Mouse (Mus musculus) kidney, postnatal 0 days (tissue): ENCODE data around the gene Jdp2. TPM values are rescaled to one million over a fixed set of nuclear protein-coding genes. Genes with fewer than 3 reads are reported as not detected.

Experiments used
- ATAC-seq: fragments of 200-750 bp; cut with Nextera tagmentation; replicated peaks from 2 replicates; pipeline ENCODE4 v1.8.0; 2017; ENCODE audit warnings: low read depth, moderate number of reproducible peaks, moderate TSS enrichment, moderate library complexity; ENCODE audit not compliant: low FRiP score
- DNase-seq: peaks from one replicate; pipeline ENCODE4 v3.0.0-alpha.2; 2016; ENCODE audit warnings: low spot score
- H3K27ac ChIP-seq: fragments of 300-500 bp; sonication (generic); 2 replicates; pipeline ENCODE4 v1.5.1; 2014; ENCODE audit warnings: mild to moderate bottlenecking
- H3K27me3 ChIP-seq: fragments of 300-500 bp; sonication (generic); 2 replicates; pipeline ENCODE4 v1.6.1; 2014; ENCODE audit warnings: low read length, mixed read lengths; ENCODE audit not compliant: insufficient read depth
- H3K36me3 ChIP-seq: fragments of 300-500 bp; sonication (generic); 2 replicates; pipeline ENCODE4 v1.6.1; 2014; ENCODE audit warnings: low read length, mixed read lengths; ENCODE audit not compliant: insufficient read depth
- H3K4me1 ChIP-seq: fragments of 300-500 bp; sonication (generic); replicated peaks from 2 replicates; pipeline ENCODE4 v1.6.1; 2014; ENCODE audit warnings: antibody characterized with exemption, low read length, mixed read lengths; ENCODE audit not compliant: insufficient read depth
- H3K4me2 ChIP-seq: fragments of 300-500 bp; sonication (generic); 2 replicates; pipeline ENCODE4 v1.6.1; 2014; ENCODE audit warnings: mild to moderate bottlenecking, low read length, moderate library complexity, mixed read lengths
- H3K4me3 ChIP-seq: fragments of 300-500 bp; sonication (generic); replicated peaks from 2 replicates; pipeline ENCODE4 v1.5.1; 2014; ENCODE audit warnings: low read depth, low read length
- H3K9ac ChIP-seq: fragments of 300-500 bp; sonication (generic); 2 replicates; pipeline ENCODE4 v1.6.1; 2014; ENCODE audit warnings: low read depth, low read length
- H3K9me3 ChIP-seq: fragments of 300-500 bp; sonication (generic); replicated peaks from 2 replicates; pipeline ENCODE4 v1.6.1; 2016; ENCODE audit warnings: low read length, inconsistent platforms, mixed read lengths
- CTCF ChIP-seq: IDR thresholded peaks from 2 replicates; pipeline ENCODE4 v1.5.1; 2016; ENCODE audit warnings: antibody characterized with exemption, low read depth, mild to moderate bottlenecking, moderate library complexity
- WGBS: fragments of 180-500 bp; shearing (Covaris S2); extraction: QIAGEN DNeasy Blood & Tissue Kit; methylation state at CpG from one replicate; pipeline ENCODE4 v1.1.7; 2014; 5-methylcytosine and 5-hydroxymethylcytosine counted together
- polyA plus RNA-seq: library from polyadenylated mRNA; unstranded; fragments of >200 nt; fragmentation: Nextera tagmentation; extraction: Ambion mirVana; gene quantifications from 2 replicates; pipeline ENCODE4 v1.2.1, GENCODE M21; 2015

The Jdp2 gene
- polyA plus RNA-seq, 1 experiment from 2014 or later: 0.70 TPM

DNA sequence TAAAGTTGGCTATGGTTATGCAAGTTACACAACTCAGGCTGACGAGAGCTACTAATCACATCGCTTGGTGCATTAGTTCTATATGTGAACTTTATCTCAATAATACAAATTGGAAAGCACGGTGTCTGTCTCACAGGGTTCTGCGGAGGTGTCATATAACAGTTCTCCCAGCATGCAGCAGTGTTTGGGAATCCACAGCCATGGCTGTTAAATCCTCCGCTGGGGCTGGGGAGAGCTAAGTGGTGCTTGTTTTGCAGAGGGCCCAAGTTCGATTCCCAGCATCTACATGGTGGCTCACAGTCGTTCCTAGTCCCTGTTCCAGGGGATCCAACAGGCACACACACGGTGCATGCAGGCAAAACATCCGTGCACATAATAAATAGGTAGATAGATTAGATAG, 19.1 kb downstream of the Jdp2 start:
- no peak overlapping the region for H3K4me2 ChIP-seq
- no peak for ATAC-seq
- no peak overlapping the region for H3K27ac ChIP-seq
- TF ChIP-seq CTCF: no peak
- no peak for DNase-seq
- no peaks in the 10 kb centered on the region for H3K36me3 ChIP-seq
- H3K4me3 ChIP-seq: no peak overlapping the region
- no peaks in the 10 kb centered on the region; the same call in 1 of the 2 replicates for H3K4me1 ChIP-seq
- no peaks in the 10 kb centered on the region for H3K27me3 ChIP-seq
- 82% methylated on average over 9 of the region's 9 CpGs for WGBS
- no peaks in the 10 kb centered on the region for H3K9me3 ChIP-seq
- H3K9ac ChIP-seq: no peak overlapping the region

DNA sequence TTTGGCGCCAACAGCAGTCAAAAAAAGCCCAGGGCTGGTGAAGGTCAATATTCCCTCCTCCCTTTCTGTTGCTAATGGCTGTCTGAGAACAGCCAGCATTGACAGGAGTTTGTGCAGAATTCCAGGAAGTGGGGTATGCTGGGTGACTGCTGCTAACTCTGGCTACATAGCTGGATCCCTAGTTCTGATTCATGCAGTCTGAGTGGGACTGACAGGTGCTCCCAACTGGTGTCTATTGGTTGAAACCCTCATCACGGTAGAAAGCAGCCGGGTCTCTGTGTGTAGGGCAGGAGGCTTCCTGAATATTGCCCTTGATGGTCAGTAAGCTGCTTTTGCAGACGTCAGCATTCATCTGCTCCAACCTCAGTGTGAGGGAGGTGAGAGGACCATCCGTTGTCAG, 19.6 kb downstream of the Jdp2 start:
- ATAC-seq (no peak), DNase-seq (no peak)
- WGBS: 76% methylated on average over 5 of the region's 5 CpGs
- Histone ChIP-seq H3K4me3 (no peak overlapping the region), H3K36me3 (no peaks in the 10 kb centered on the region), H3K4me1 (no peaks in the 10 kb centered on the region; the same call in 1 of the 2 replicates), H3K9me3 (no peaks in the 10 kb centered on the region), H3K9ac (no peak overlapping the region), H3K4me2 (no peak overlapping the region), H3K27me3 (no peaks in the 10 kb centered on the region), H3K27ac (no peak overlapping the region)
- TF ChIP-seq CTCF: no peak

DNA sequence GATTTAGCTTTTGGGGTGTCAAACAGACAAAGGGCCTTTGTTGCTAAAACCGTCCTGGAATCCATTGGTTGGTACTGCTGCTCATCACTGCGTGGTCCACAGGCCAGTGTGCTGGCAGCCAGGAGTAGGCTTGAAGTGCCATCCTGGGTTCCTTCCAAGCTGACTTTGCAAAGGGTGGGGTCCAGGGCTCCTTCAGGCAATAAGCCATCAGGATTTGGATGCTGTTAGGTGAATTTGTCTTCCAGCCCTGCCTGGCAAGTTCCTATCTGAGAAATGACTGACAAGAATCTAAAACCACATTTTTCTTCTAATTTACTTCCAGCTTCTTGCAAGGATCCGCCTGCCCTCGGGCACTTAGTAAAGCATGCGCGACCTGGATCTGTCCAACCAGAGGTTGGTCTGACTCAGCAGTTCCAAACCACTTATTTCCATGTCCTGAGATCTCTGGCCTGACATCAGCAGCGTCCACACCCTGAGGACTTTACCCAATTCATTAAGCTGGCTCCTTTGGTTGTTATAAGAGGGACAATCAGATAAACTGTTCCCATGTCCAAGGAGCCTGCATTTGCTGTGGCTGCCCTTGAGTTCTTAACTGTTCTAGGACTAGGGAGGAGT, 20.6 kb downstream of the Jdp2 start:
- Histone ChIP-seq H3K4me2 (no peak overlapping the region), H3K27ac (no peak overlapping the region), H3K36me3 (no peaks in the 10 kb centered on the region), H3K27me3 (no peaks in the 10 kb centered on the region), H3K9ac (no peak overlapping the region), H3K4me1 (no peaks in the 10 kb centered on the region; the same call in 1 of the 2 replicates), H3K4me3 (no peak overlapping the region), H3K9me3 (no peaks in the 10 kb centered on the region)
- DNase-seq: no peak
- 58% methylated on average over 7 of the region's 7 CpGs for WGBS
- no peak for TF ChIP-seq CTCF
- 0 out of 2 replicates have a peak, but pooled peaks have one; percentile 25 for ATAC-seq

DNA sequence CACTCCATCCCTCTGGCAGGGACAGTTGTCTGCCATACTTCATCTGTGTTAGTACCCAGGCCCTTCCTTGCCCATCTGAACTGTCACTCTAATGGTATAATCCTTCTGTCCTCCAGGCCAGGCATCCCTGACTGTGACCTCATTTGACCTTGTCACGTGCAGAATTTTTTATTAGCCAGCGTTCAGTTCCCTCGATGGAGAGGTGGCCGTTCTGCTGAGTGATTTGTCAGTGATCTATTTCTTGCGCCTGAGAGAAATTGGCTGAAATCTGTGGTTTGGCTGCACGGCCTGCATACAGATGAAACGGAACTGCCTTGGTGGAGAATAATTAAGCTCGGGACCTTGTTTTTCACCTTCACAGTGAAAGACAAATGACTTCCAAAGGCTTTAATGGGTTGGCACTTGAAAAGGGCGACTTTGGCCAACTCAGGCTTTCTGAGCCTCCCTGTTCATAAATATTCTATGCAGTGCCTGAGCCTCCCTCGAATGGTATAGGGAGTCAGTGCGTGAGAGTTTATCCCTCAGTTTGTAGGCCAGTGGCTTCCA, 21.1 kb downstream of the Jdp2 start:
- no peak for TF ChIP-seq CTCF

DNA sequence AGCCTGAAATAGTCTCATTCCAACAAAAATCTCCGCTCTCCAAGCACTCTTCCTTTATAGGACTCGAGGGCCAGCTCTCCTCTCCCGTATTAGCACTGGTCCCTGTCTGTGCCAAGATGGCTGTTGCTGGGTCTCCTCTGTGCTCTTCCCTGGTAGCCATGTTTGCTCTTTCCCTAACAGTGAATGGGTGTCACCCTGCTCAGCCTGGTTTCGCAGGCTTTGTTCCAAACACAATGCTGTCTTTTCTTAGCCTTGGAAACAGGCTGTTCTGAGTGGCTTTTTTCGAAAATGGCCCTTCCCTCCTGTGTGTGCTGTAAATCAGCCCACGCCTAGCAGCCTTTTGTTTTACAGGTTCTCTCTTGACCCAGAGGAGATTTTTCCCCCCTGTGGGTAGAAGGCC, 22.2 kb downstream of the Jdp2 start:
- no peak for DNase-seq
- H3K9me3 ChIP-seq: no peaks in the 10 kb centered on the region
- WGBS: 78% methylated on average over 6 of the region's 6 CpGs
- H3K4me1 ChIP-seq: no peaks in the 10 kb centered on the region; the same call in 1 of the 2 replicates
- no peak overlapping the region; the same call in 1 of the 2 replicates for H3K27ac ChIP-seq
- TF ChIP-seq CTCF: no peak
- H3K4me2 ChIP-seq: no peak overlapping the region
- H3K27me3 ChIP-seq: no peaks in the 10 kb centered on the region
- H3K4me3 ChIP-seq: no peak overlapping the region
- no peak overlapping the region for H3K9ac ChIP-seq
- ATAC-seq: no peak
- H3K36me3 ChIP-seq: no peaks in the 10 kb centered on the region

More for the DNA sequence above, 21.1 kb downstream of the Jdp2 start:
- no peak overlapping the region for H3K27ac ChIP-seq
- DNase-seq (no peak), ATAC-seq (0 out of 2 replicates have a peak, but pooled peaks have one; percentile 23)
- no peak overlapping the region for H3K9ac ChIP-seq
- no peaks in the 10 kb centered on the region; the same call in 1 of the 2 replicates for H3K4me1 ChIP-seq
- H3K36me3 ChIP-seq: no peaks in the 10 kb centered on the region
- WGBS: 41% methylated on average over 11 of the region's 11 CpGs
- H3K9me3 ChIP-seq: no peaks in the 10 kb centered on the region
- no peak overlapping the region for H3K4me3 ChIP-seq
- no peak overlapping the region for H3K4me2 ChIP-seq
- no peaks in the 10 kb centered on the region for H3K27me3 ChIP-seq

DNA sequence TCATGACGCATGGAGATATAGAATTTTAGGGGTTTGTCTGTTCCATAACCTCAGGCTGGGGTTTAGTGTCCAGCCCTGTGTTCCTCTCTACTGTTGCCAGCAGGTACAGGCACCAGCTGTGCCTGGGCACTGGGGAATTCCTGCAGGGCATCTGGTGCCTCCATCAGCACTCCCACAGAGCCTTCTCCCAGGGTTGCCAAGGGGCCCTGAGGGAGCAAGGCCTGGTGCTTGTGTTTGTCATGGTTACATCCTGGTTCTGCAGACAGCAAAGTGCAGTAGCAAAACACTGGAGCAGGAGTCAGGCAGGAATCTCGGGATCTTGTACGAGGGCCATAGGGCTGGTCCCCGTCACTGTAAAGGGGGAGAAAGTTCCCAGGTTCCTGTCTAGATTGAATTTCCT, 22.8 kb downstream of the Jdp2 start:
- H3K9ac ChIP-seq: no peak overlapping the region
- no peak overlapping the region for H3K4me2 ChIP-seq
- H3K27me3 ChIP-seq: no peaks in the 10 kb centered on the region
- no peaks in the 10 kb centered on the region for H3K36me3 ChIP-seq
- DNase-seq (no peak), ATAC-seq (no peak; the same call in 1 of the 2 replicates)
- no peaks in the 10 kb centered on the region; the same call in 1 of the 2 replicates for H3K4me1 ChIP-seq
- no peak overlapping the region for H3K4me3 ChIP-seq
- no peaks in the 10 kb centered on the region for H3K9me3 ChIP-seq
- no peak overlapping the region for H3K27ac ChIP-seq
- no peak for TF ChIP-seq CTCF
- 67% methylated on average over 4 of the region's 4 CpGs for WGBS
